Mouse (Mus musculus) stomach, embryonic 15.5 days (tissue): Measurements from ENCODE around the gene Birc2. TPM values are rescaled to one million over a fixed set of nuclear protein-coding genes. Genes with fewer than 3 reads are reported as not detected.

Experiments used
- ATAC-seq: fragments of 200-750 bp; cut with Nextera tagmentation; 2 replicates; pipeline ENCODE4 v1.8.0; 2017; ENCODE audit warnings: low read depth, moderate number of reproducible peaks, moderate TSS enrichment; ENCODE audit not compliant: insufficient read depth, low FRiP score
- H3K27ac ChIP-seq: fragments of 300-500 bp; sonication (generic); 2 replicates; pipeline ENCODE4 v1.5.1; 2015; ENCODE audit warnings: mild to moderate bottlenecking, inconsistent platforms
- H3K27me3 ChIP-seq: fragments of 300-500 bp; sonication (generic); replicated peaks from 2 replicates; pipeline ENCODE4 v1.6.1; 2015; ENCODE audit warnings: inconsistent platforms
- H3K36me3 ChIP-seq: fragments of 300-500 bp; sonication (generic); 2 replicates; pipeline ENCODE4 v1.6.1; 2015; ENCODE audit warnings: inconsistent platforms
- H3K4me1 ChIP-seq: fragments of 300-500 bp; sonication (generic); 2 replicates; pipeline ENCODE4 v1.6.1; 2015; ENCODE audit warnings: inconsistent platforms
- H3K4me2 ChIP-seq: fragments of 300-500 bp; sonication (generic); 2 replicates; pipeline ENCODE4 v1.6.1; 2015; ENCODE audit warnings: mild to moderate bottlenecking, inconsistent platforms
- H3K4me3 ChIP-seq: fragments of 300-500 bp; sonication (generic); replicated peaks from 2 replicates; pipeline ENCODE4 v1.5.1; 2015; ENCODE audit warnings: inconsistent platforms
- H3K9ac ChIP-seq: fragments of 300-500 bp; sonication (generic); 2 replicates; pipeline ENCODE4 v1.6.1; 2015; ENCODE audit warnings: inconsistent platforms
- H3K9me3 ChIP-seq: fragments of 300-500 bp; sonication (generic); 2 replicates; pipeline ENCODE4 v1.6.1; 2016; ENCODE audit warnings: inconsistent platforms
- WGBS: fragments of 180-500 bp; shearing (Covaris S2); methylation state at CpG from one replicate; pipeline ENCODE4 v1.1.7; 2015; 5-methylcytosine and 5-hydroxymethylcytosine counted together
- polyA plus RNA-seq: library from polyadenylated mRNA; unstranded; fragments of >200 nt; fragmentation: Nextera tagmentation; extraction: Ambion mirVana; gene quantifications from 2 replicates; pipeline ENCODE4 v1.2.1, GENCODE M21; 2015

Gene Birc2
- polyA plus RNA-seq, 1 experiment from 2014 or later: 35.6 TPM

DNA sequence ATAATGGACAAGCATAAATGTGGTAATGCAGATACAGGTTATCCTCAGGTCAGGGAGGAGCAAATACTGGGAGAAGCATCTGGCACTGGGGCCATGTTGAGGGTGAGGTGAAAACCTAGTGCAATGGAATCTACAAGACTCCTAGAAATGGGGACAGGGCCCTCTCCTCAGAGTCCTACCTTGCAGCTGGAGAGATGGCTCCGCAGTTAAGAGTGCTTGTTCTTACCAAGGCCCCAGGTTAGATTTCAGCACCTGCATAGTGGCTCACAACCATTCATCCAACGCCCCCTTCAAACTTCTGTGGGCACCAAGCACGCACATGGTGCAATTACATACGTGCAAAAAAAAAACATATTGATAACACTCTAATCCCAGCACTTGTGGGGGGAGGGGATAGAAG lies 57.1 kb downstream of the Birc2 start:
- Histone ChIP-seq H3K4me3 (no peak overlapping the region), H3K27ac (no peak overlapping the region), H3K9me3 (no peaks in the 10 kb centered on the region), H3K36me3 (peaks cover 5% of the 10 kb centered on the region; the same call in 1 of the 2 replicates), H3K27me3 (no peaks in the 10 kb centered on the region), H3K9ac (no peak overlapping the region), H3K4me2 (no peak overlapping the region), H3K4me1 (no peaks in the 10 kb centered on the region)
- WGBS: 90% methylated on average over 4 of the region's 4 CpGs
- ATAC-seq: no peak

DNA sequence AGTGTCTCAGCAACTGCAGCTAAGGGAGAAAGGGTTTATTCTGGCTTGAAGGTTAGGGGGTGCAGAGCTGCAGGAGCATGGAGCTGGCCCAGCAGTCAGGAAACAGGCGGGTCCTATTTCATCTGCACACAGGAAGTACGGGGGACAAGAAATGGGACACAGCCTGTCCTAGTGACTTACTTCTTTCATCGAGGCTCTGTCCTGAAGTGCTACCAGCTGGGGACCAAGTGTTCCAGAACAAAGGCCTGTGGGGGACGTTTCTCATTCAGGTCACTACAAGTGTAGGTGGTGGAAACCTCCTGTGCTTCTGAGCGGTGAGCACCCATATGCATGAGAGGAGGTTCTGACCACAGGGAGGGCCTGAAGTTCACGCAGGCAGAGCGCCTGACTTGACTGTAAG lies 58.1 kb downstream of the Birc2 start:
- Histone ChIP-seq H3K27me3 (no peaks in the 10 kb centered on the region), H3K9me3 (no peaks in the 10 kb centered on the region), H3K36me3 (peaks cover 9% of the 10 kb centered on the region), H3K27ac (no peak overlapping the region), H3K9ac (no peak overlapping the region), H3K4me2 (no peak overlapping the region), H3K4me1 (no peaks in the 10 kb centered on the region), H3K4me3 (no peak overlapping the region)
- ATAC-seq: no peak
- 75% methylated on average over 7 of the region's 7 CpGs for WGBS

GRCm38 (mm10) chr9:7777652-7778051 lies 59.2 kb downstream of the Birc2 start:
- Histone ChIP-seq H3K4me1 (no peaks in the 10 kb centered on the region), H3K4me2 (no peak overlapping the region), H3K36me3 (peaks cover 11% of the 10 kb centered on the region), H3K27ac (no peak overlapping the region), H3K9ac (no peak overlapping the region), H3K27me3 (no peaks in the 10 kb centered on the region), H3K9me3 (no peaks in the 10 kb centered on the region), H3K4me3 (no peak overlapping the region)
- ATAC-seq: no peak
- 79% methylated on average over 1 of the region's 1 CpGs for WGBS

- Histone ChIP-seq H3K4me1 (no peaks in the 10 kb centered on the region), H3K9me3 (no peaks in the 10 kb centered on the region), H3K36me3 (peaks cover 16% of the 10 kb centered on the region), H3K9ac (no peak overlapping the region), H3K4me3 (no peak overlapping the region), H3K4me2 (no peak overlapping the region), H3K27ac (no peak overlapping the region), H3K27me3 (no peaks in the 10 kb centered on the region)
- WGBS: 88% methylated on average over 1 of the region's 1 CpGs
- ATAC-seq: no peak
Observed at GRCm38 (mm10) chr9:7776940-7777339, 59.9 kb downstream of the Birc2 start.

DNA sequence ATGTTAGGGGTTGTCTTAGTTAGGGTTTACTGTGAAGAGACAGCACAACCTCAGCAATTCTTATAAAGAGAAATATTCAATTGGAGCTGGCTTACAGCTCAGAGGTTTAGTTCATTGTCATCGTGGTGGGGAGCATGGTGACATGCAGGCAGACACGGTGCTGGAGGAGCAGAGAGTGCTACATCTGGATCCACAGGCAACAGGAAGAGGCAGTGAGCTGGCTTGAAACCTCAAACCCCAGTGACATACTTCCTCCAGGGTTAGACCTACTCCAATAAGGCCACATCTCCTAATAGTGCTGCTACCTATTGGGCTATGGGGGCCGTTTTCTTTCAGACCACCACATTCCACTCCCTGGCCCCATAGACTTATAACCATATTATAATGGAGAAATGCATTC lies 60.9 kb downstream of the Birc2 start:
- Histone ChIP-seq H3K27me3 (no peaks in the 10 kb centered on the region), H3K9me3 (no peaks in the 10 kb centered on the region), H3K4me1 (no peaks in the 10 kb centered on the region), H3K4me2 (no peak overlapping the region), H3K9ac (no peak overlapping the region), H3K36me3 (peaks cover 16% of the 10 kb centered on the region), H3K4me3 (no peak overlapping the region), H3K27ac (no peak overlapping the region)
- ATAC-seq: no peak
- WGBS: 84% methylated on average over 3 of the region's 3 CpGs

GRCm38 (mm10) chr9:7775011-7775410 lies 61.9 kb downstream of the Birc2 start:
- ATAC-seq: no peak
- WGBS: 91% methylated on average over 2 of the region's 2 CpGs
- H3K27me3 ChIP-seq: no peaks in the 10 kb centered on the region
- H3K9me3 ChIP-seq: no peaks in the 10 kb centered on the region
- H3K9ac ChIP-seq: no peak overlapping the region
- no peaks in the 10 kb centered on the region for H3K4me1 ChIP-seq
- peaks cover 20% of the 10 kb centered on the region for H3K36me3 ChIP-seq
- no peak overlapping the region for H3K27ac ChIP-seq
- H3K4me3 ChIP-seq: no peak overlapping the region
- no peak overlapping the region for H3K4me2 ChIP-seq

- no peaks in the 10 kb centered on the region for H3K4me1 ChIP-seq
- H3K27me3 ChIP-seq: no peaks in the 10 kb centered on the region
- 69% methylated on average over 10 of the region's 10 CpGs for WGBS
- no peak overlapping the region for H3K27ac ChIP-seq
- no peaks in the 10 kb centered on the region for H3K9me3 ChIP-seq
- H3K4me3 ChIP-seq: no peak overlapping the region
- H3K9ac ChIP-seq: no peak overlapping the region
- no peak overlapping the region for H3K4me2 ChIP-seq
- ATAC-seq: peak; percentile 47; the same call in 1 of the 2 replicates
- peaks cover 20% of the 10 kb centered on the region for H3K36me3 ChIP-seq
Observed at GRCm38 (mm10) chr9:7774538-7774937, 62.3 kb downstream of the Birc2 start.

DNA sequence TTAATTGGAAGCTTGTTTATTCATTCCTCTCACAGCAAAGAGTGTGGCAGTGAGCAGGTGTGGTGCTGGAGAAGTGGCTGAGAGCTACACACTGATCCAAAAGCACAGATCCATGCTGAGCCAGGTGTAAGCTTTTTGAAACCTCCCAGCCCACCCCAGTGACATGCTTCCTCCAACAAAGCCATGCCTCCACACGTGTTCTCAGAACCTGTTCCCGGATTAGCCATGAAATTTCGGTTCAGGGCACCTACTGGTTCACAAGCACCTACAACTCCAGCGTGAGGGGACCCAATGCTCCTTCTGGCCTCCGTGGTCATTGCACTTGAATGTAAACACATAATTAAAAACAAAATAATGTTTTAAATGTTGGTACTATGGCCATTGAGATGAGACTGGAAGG lies 63.2 kb downstream of the Birc2 start:
- Histone ChIP-seq H3K36me3 (peaks cover 16% of the 10 kb centered on the region), H3K9ac (no peak overlapping the region), H3K27me3 (no peaks in the 10 kb centered on the region), H3K27ac (no peak overlapping the region), H3K4me1 (0 out of 2 replicates have a peak, but pooled peaks cover 3% of the 10 kb centered on the region), H3K4me2 (no peak overlapping the region), H3K4me3 (no peak overlapping the region), H3K9me3 (no peaks in the 10 kb centered on the region)
- ATAC-seq: no peak
- 94% methylated on average over 5 of the region's 5 CpGs for WGBS

GRCm38 (mm10) chr9:7772773-7773454 lies 64.0 kb downstream of the Birc2 start:
- Histone ChIP-seq H3K4me1 (0 out of 2 replicates have a peak, but pooled peaks cover 3% of the 10 kb centered on the region), H3K27me3 (no peaks in the 10 kb centered on the region), H3K9me3 (no peaks in the 10 kb centered on the region), H3K9ac (no peak overlapping the region), H3K36me3 (peaks cover 21% of the 10 kb centered on the region), H3K4me3 (no peak overlapping the region), H3K27ac (no peak overlapping the region), H3K4me2 (no peak overlapping the region)
- no peak for ATAC-seq
- 83% methylated on average over 4 of the region's 4 CpGs for WGBS

GRCm38 (mm10) chr9:7772361-7772760 lies 64.5 kb downstream of the Birc2 start:
- 86% methylated on average over 2 of the region's 2 CpGs for WGBS
- H3K4me1 ChIP-seq: 0 out of 2 replicates have a peak, but pooled peaks cover 3% of the 10 kb centered on the region
- H3K9ac ChIP-seq: no peak overlapping the region
- H3K36me3 ChIP-seq: peaks cover 21% of the 10 kb centered on the region
- no peaks in the 10 kb centered on the region for H3K27me3 ChIP-seq
- no peak overlapping the region for H3K4me3 ChIP-seq
- no peak overlapping the region for H3K4me2 ChIP-seq
- no peaks in the 10 kb centered on the region for H3K9me3 ChIP-seq
- no peak for ATAC-seq
- no peak overlapping the region for H3K27ac ChIP-seq

GRCm38 (mm10) chr9:7769491-7769890 lies 67.4 kb downstream of the Birc2 start:
- Histone ChIP-seq H3K4me2 (no peak overlapping the region), H3K36me3 (peaks cover 21% of the 10 kb centered on the region), H3K27ac (no peak overlapping the region), H3K4me3 (no peak overlapping the region), H3K9me3 (no peaks in the 10 kb centered on the region), H3K9ac (no peak overlapping the region), H3K4me1 (0 out of 2 replicates have a peak, but pooled peaks cover 3% of the 10 kb centered on the region), H3K27me3 (no peaks in the 10 kb centered on the region)
- 78% methylated on average over 5 of the region's 5 CpGs for WGBS
- ATAC-seq: no peak

- no peak overlapping the region for H3K4me3 ChIP-seq
- no peak for ATAC-seq
- H3K4me1 ChIP-seq: 0 out of 2 replicates have a peak, but pooled peaks cover 3% of the 10 kb centered on the region
- H3K4me2 ChIP-seq: no peak overlapping the region
- 67% methylated on average over 4 of the region's 4 CpGs for WGBS
- no peaks in the 10 kb centered on the region for H3K9me3 ChIP-seq
- H3K27me3 ChIP-seq: no peaks in the 10 kb centered on the region
- H3K36me3 ChIP-seq: peaks cover 21% of the 10 kb centered on the region
- no peak overlapping the region for H3K27ac ChIP-seq
- H3K9ac ChIP-seq: no peak overlapping the region
Observed at GRCm38 (mm10) chr9:7769081-7769480, 67.8 kb downstream of the Birc2 start.
